Mouse (Mus musculus): ENCODE data around the gene Gm21969. TPM values are rescaled to one million over a fixed set of nuclear protein-coding genes. Genes with fewer than 3 reads are reported as not detected.

Gene Gm21969
- total and polyA plus RNA-seq, 2 experiments from 2014 or later, result not detected

GRCm38 (mm10) chr4:139593383-139593782 is 9.6 kb upstream of the Gm21969 start:
- peaks cover 9% of the 10 kb centered on the region; the same call in 1 of the 2 replicates for H3K4me1 ChIP-seq (ENCODE audit: insufficient read depth)
- H3K27ac ChIP-seq (ENCODE audit: low read depth, low read length), result no peak overlapping the region
- no peak for TF ChIP-seq CTCF (IDR thresholded peaks at IDR 0.05; ENCODE audit: low read depth)
- H3K4me2 ChIP-seq (ENCODE audit: low read depth), result no peak overlapping the region
- 72% methylated on average over 6 of the region's 6 CpGs for WGBS
- H3K36me3 ChIP-seq (ENCODE audit: insufficient read depth), result no peaks in the 10 kb centered on the region
- H3K27me3 ChIP-seq (ENCODE audit: insufficient read depth, low read length), result no peaks in the 10 kb centered on the region
- no peaks in the 10 kb centered on the region for H3K9me3 ChIP-seq (ENCODE audit: low read length)
- no peak for DNase-seq
- H3K9ac ChIP-seq, result no peak overlapping the region
- ATAC-seq, result no peak
- no peak overlapping the region for H3K4me3 ChIP-seq (ENCODE audit: low read depth, low read length)

GRCm38 (mm10) chr4:139594062-139594461 is 8.9 kb upstream of the Gm21969 start:
- H3K4me3 ChIP-seq (ENCODE audit: low read depth, low read length), result no peak overlapping the region
- H3K9me3 ChIP-seq (ENCODE audit: low read length), result no peaks in the 10 kb centered on the region
- no peaks in the 10 kb centered on the region for H3K27me3 ChIP-seq (ENCODE audit: insufficient read depth, low read length)
- ATAC-seq (no peak), DNase-seq (no peak)
- no peaks in the 10 kb centered on the region for H3K36me3 ChIP-seq (ENCODE audit: insufficient read depth)
- H3K9ac ChIP-seq, result no peak overlapping the region
- WGBS, result 51% methylated on average over 3 of the region's 3 CpGs
- no peak overlapping the region for H3K27ac ChIP-seq (ENCODE audit: low read depth, low read length)
- H3K4me1 ChIP-seq (ENCODE audit: insufficient read depth), result peaks cover 9% of the 10 kb centered on the region; the same call in 1 of the 2 replicates
- H3K4me2 ChIP-seq (ENCODE audit: low read depth), result no peak overlapping the region
- peak; percentile 24; the same call in 1 of the 2 replicates for TF ChIP-seq CTCF (IDR thresholded peaks at IDR 0.05; ENCODE audit: low read depth)

GRCm38 (mm10) chr4:139596715-139597114 is 6.3 kb upstream of the Gm21969 start:
- 38% methylated on average over 9 of the region's 9 CpGs for WGBS
- no peaks in the 10 kb centered on the region for H3K36me3 ChIP-seq (ENCODE audit: insufficient read depth)
- H3K9me3 ChIP-seq (ENCODE audit: low read length), result no peaks in the 10 kb centered on the region
- H3K27me3 ChIP-seq (ENCODE audit: insufficient read depth, low read length), result no peaks in the 10 kb centered on the region
- DNase-seq, result no peak
- H3K4me2 ChIP-seq (ENCODE audit: low read depth), result no peak overlapping the region
- TF ChIP-seq CTCF (IDR thresholded peaks at IDR 0.05; ENCODE audit: low read depth), result no peak
- no peak overlapping the region for H3K27ac ChIP-seq (ENCODE audit: low read depth, low read length)
- H3K9ac ChIP-seq, result no peak overlapping the region
- no peak overlapping the region for H3K4me3 ChIP-seq (ENCODE audit: low read depth, low read length)
- ATAC-seq, result no peak
- H3K4me1 ChIP-seq (ENCODE audit: insufficient read depth), result peaks cover 9% of the 10 kb centered on the region; the same call in 1 of the 2 replicates

- H3K4me1 ChIP-seq (ENCODE audit: insufficient read depth), result peaks cover 9% of the 10 kb centered on the region; the same call in 1 of the 2 replicates
- H3K4me3 ChIP-seq (ENCODE audit: low read depth, low read length), result no peak overlapping the region
- no peaks in the 10 kb centered on the region for H3K36me3 ChIP-seq (ENCODE audit: insufficient read depth)
- WGBS, result 64% methylated on average over 20 of the region's 20 CpGs
- no peak for DNase-seq
- no peak overlapping the region for H3K27ac ChIP-seq (ENCODE audit: low read depth, low read length)
- no peaks in the 10 kb centered on the region for H3K27me3 ChIP-seq (ENCODE audit: insufficient read depth, low read length)
- no peak overlapping the region for H3K4me2 ChIP-seq (ENCODE audit: low read depth)
- no peak overlapping the region for H3K9ac ChIP-seq
- no peak for ATAC-seq
- TF ChIP-seq CTCF (IDR thresholded peaks at IDR 0.05; ENCODE audit: low read depth), result no peak
- H3K9me3 ChIP-seq (ENCODE audit: low read length), result no peaks in the 10 kb centered on the region
Measured at GRCm38 (mm10) chr4:139597286-139598284, 5.4 kb upstream of the Gm21969 start.

- Histone ChIP-seq H3K27ac (ENCODE audit: low read depth, low read length) (peak overlapping the region; percentile 31; the same call in 1 of the 2 replicates), H3K9me3 (ENCODE audit: low read length) (no peaks in the 10 kb centered on the region), H3K4me3 (ENCODE audit: low read depth, low read length) (no peak overlapping the region), H3K9ac (no peak overlapping the region), H3K27me3 (ENCODE audit: insufficient read depth, low read length) (no peaks in the 10 kb centered on the region), H3K36me3 (ENCODE audit: insufficient read depth) (no peaks in the 10 kb centered on the region), H3K4me2 (ENCODE audit: low read depth) (0 out of 2 replicates have a peak overlapping the region, but pooled peaks have one; percentile 30), H3K4me1 (ENCODE audit: insufficient read depth) (peaks cover 9% of the 10 kb centered on the region; the same call in 1 of the 2 replicates)
- no peak for TF ChIP-seq CTCF (IDR thresholded peaks at IDR 0.05; ENCODE audit: low read depth)
- WGBS, result 31% methylated on average over 13 of the region's 13 CpGs
- no peak for DNase-seq
- no peak for ATAC-seq
Measured at GRCm38 (mm10) chr4:139598356-139598755, 4.6 kb upstream of the Gm21969 start.

GRCm38 (mm10) chr4:139598950-139599518 is 4.0 kb upstream of the Gm21969 start:
- Histone ChIP-seq H3K9ac (0 out of 2 replicates have a peak overlapping the region, but pooled peaks have one; percentile 10), H3K4me2 (ENCODE audit: low read depth) (peak overlapping the region; percentile 30), H3K27ac (ENCODE audit: low read depth, low read length) (peak overlapping the region; percentile 31; the same call in 1 of the 2 replicates), H3K27me3 (ENCODE audit: insufficient read depth, low read length) (no peaks in the 10 kb centered on the region), H3K4me1 (ENCODE audit: insufficient read depth) (peaks cover 9% of the 10 kb centered on the region; the same call in 1 of the 2 replicates), H3K36me3 (ENCODE audit: insufficient read depth) (no peaks in the 10 kb centered on the region), H3K9me3 (ENCODE audit: low read length) (no peaks in the 10 kb centered on the region), H3K4me3 (ENCODE audit: low read depth, low read length) (0 out of 2 replicates have a peak overlapping the region, but pooled peaks have one; percentile 2)
- TF ChIP-seq CTCF (IDR thresholded peaks at IDR 0.05; ENCODE audit: low read depth), result no peak
- peak; percentile 61 for DNase-seq
- WGBS, result 4% methylated on average over 12 of the region's 12 CpGs
- ATAC-seq, result peak; percentile 62

Measured in forebrain, postnatal 0 days (tissue).